Mouse (Mus musculus): ENCODE measurements around the gene Ostf1. TPM values are rescaled to one million over a fixed set of nuclear protein-coding genes. Genes with fewer than 3 reads are reported as not detected.

The Ostf1 gene
- total RNA-seq, 2 experiments from 2014 or later = 39.9 to 42.2 TPM

DNA sequence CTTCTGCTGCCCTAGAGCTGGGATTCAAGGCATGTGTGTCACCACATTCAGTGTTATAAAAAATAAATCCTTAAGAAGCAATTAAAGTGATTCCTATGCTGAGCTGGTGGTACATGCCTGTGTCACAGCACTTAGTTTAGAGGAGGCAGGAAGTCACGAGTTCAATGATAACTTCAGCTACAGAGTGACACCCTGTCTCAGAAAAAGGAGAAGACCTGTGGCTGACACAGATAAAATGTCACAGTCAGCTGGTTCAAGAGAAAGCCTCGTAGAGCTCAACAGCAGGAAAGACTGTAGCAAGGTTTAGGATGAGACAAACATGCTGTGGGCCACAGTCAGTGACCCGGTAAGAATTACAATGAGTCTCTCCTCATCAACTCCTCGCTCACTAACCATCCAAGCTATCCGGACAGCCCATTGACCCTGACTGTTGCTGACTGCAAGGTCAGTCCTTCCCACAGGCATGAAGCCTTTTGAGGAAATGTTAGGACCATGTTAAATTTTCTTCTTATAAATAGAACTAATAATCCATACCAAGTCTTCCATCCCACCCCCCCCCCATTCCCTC, 15.3 kb upstream of the Ostf1 start:
- no peak for DNase-seq (ENCODE audit: low spot score in 2 of 2)

- DNase-seq (ENCODE audit: low spot score in 2 of 2) = no peak
Observed at GRCm38 (mm10) chr19:18646397-18646796, 14.8 kb upstream of the Ostf1 start.

GRCm38 (mm10) chr19:18644084-18644483, 12.5 kb upstream of the Ostf1 start:
- no peak for DNase-seq (ENCODE audit: low spot score in 2 of 2)

DNA sequence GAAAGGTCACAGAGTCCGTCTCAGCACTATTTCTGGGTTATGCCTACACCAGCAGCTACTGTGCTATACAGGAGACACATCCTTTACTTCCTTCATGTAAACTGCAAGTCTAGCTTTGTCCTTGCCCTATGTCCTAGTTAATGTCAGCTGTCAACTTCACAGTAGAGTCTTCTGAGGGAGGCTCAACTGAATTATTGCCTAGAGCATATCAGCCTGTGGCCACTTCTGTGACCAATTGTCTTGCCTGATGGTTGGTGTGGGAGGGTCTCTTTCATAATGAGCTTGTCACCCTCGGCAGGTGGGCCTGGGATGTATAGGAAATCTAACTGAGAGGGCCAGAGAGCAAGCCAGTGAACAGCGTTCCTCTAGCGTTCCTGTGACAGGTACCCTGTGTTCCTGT, 11.8 kb upstream of the Ostf1 start:
- no peak for DNase-seq (ENCODE audit: low spot score in 2 of 2)

DNA sequence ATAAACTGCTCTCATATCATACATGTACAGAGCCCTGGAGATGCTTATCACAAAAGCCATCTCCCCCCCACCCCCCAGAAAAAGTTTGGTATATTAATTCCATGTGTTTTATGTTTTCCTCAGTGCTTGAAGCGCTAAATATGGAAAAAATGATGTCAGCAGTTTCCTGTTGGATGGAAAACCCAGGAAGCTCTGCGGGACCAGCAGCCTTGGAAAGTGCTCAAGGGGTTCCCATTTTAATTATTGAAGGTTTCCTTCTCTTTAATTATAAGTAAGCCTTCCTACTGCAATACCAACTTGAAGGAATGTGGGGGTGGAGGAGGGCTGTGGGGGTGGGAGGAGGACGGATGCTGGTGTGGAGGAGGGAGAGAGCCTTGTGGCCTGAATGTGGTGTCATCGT, 9.4 kb upstream of the Ostf1 start:
- no peak for DNase-seq (ENCODE audit: low spot score in 2 of 2)

GRCm38 (mm10) chr19:18639552-18639951, 7.9 kb upstream of the Ostf1 start:
- no peak for DNase-seq (ENCODE audit: low spot score in 2 of 2)

GRCm38 (mm10) chr19:18638949-18639348, 7.3 kb upstream of the Ostf1 start:
- no peak for DNase-seq (ENCODE audit: low spot score in 2 of 2)

DNA sequence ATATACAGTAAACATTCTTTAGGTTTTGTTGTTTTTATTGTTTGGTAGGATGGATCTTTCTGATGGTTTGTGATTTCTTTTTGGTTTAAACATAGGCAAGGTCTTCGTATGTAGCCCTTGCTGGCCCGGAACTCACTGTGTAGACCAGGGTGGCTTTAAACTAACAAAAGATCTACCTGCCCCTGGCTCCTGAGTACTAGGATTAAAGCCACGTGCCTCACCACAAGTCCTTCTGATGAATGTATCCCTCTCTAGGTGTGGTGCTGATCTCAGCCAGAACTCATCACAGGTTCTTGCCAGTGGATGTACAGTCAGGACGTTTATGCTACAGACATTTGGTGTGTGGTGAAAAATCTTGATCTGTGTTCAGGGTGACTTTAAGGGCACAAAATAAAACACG, 6.3 kb upstream of the Ostf1 start:
- DNase-seq (ENCODE audit: low spot score in 2 of 2) = no peak

DNA sequence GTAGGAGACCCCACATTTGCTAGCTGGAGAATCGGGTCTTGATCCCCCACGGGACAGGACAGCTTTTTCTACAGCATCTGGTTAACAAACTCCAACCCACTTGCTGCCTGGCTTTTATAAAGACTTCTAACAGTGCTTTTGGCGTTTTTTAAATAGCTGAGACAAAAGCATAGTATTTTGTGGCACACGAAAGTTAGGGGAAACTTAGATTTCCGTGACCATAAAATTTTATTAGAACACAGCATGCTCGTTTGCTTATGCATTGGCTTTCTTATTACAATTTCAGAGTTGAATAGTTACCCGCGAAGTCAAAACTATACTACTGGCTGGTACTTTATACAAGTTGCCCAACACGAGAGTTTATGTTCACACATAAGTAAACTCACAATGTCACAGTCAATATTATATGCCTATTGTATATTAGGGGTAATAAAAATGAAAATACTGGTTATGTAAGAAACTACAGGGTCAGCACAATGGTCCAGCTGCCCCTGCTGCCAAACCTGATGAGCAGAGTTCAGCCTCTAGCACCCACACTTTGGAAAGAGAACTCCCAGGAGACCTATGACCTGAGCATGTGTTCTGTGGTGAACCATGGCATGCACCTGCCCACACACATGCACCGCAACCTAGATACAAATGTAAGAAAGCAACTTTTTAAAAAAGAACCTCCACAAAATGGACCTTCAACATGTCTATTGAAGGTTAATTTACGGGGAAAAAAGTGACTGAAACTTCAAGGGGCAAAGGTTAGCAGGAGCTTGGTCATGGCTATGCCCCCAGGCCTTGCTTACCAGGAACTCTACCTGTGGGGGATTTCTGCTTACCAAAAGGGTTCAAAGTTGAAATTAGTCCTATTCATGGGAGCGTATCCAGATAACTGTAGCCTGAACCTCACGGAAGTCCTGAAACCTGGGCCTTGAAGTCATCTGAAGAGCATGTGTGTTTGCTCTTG, 885 bp upstream of the Ostf1 start:
- no peak for DNase-seq (ENCODE audit: low spot score in 2 of 2)

GRCm38 (mm10) chr19:18631161-18631643, 421 bp downstream of the Ostf1 start:
- DNase-seq (ENCODE audit: low spot score in 2 of 2) = peak; percentile 50 to 73

- peak in 1 of 2 experiments; percentile 15 for DNase-seq (ENCODE audit: low spot score in 2 of 2)
Observed at GRCm38 (mm10) chr19:18630221-18631119, 1.2 kb downstream of the Ostf1 start.

DNA sequence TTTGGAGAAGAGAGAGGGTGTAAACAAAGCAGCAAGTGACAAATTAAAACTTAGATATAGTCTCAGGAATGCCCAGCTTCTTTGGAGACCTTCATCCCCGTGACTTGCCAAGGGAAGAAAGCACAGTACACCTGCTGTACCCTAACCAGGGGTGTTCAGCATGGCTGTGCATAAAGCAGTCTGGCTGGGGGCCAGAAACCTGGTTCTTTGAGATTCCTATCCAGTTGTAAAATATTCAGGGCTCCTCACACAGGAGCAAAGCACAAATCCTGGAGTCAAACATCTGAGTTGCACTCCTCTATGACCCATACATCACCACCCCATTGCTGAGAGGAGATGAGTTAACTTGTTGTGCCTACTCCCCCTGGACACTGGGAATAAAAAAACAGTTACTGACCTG, 2.0 kb downstream of the Ostf1 start:
- no peak for DNase-seq (ENCODE audit: low spot score in 2 of 2)

- no peak for DNase-seq (ENCODE audit: low spot score in 2 of 2)
Observed at GRCm38 (mm10) chr19:18623894-18624293, 7.7 kb downstream of the Ostf1 start.

GRCm38 (mm10) chr19:18619691-18620090, 11.9 kb downstream of the Ostf1 start:
- DNase-seq (ENCODE audit: low spot score in 2 of 2) = no peak

DNA sequence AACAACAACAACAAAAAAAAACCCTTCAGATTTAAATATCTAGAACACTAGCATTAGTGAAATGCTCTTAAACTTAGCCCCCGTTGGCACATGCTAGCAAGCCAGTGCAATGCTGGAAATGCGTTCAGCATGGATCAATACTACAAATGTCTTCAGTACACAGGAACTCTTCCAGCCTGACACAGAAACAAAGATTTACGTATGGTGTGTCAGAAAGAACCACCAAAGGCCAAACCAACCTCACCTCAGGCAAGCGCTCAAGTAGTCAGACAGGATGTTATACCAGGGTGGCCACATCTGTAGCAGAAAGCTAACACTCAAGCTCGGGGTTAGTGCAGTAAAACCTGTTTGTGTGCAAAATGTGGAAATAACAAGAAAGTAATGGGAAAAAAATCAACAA, 12.6 kb downstream of the Ostf1 start:
- DNase-seq (ENCODE audit: low spot score in 2 of 2) = no peak

DNA sequence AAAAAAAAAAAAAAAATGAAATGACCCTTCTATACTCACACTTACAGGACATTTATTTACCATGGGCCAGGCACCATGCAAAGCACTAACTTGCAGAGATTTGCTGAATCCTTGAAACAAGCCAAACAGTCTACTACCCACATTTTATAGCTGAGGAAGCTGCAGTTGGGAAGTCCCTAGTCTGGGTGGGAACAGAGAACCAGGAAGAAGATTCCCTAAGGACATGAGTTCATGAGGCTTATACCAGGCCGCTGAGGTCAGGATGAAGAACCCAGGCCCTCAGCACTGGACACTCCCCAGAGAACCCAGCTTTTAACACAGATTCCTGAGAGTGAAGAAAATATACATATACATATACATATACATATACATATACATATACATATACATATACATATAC, 14.1 kb downstream of the Ostf1 start:
- DNase-seq (ENCODE audit: low spot score in 2 of 2) = no peak

DNA sequence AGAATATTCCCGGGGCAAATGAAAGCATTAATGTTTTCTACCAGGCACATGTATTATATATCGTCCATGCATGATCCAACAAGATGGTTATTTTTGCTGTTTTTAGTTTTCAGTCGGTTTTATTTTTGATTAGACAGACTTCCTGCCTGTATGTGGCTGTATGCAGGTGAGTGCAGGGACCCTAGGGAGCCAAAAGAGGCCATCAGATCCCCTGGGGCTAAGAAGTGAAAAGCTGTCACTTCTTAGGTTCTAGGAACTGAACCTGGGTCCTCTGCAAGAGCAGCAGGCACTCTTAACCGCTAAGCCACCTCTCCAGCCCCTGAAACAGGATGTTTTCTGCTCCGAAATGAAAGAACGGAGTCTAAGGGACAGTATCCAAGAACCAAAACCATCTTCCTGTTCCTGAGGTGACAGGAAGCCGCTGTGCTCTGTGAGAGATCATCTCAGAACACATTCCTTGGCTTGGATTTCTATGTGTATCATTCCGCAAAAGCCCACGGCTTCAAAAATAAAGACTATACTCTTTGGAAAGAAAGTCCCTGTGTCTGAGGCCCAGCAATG, 15.9 kb downstream of the Ostf1 start:
- DNase-seq (ENCODE audit: low spot score in 2 of 2) = no peak

- no peak for DNase-seq (ENCODE audit: low spot score in 2 of 2)
Observed at GRCm38 (mm10) chr19:18614337-18614736, 17.3 kb downstream of the Ostf1 start.

- DNase-seq (ENCODE audit: low spot score in 2 of 2) = no peak
Observed at GRCm38 (mm10) chr19:18608975-18609374, 22.6 kb downstream of the Ostf1 start.

DNA sequence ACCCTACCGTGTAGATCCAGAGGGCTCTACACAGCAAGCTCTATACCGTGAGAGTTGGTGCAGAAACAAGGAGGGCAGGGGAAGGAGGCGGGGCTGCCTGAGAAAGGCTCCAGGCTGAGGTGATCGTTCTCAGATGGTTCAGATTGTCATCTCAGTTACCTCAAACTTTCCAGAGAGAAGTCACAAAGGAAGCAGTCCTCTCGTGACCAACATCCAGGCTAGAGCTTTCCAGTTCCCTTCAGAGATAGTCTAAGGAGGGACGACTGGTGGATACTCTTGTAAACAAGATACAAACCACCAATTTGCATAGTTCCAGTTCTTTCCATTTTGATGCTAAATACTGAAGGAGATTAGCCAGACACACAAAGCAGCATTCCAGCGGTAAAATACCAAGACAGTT, 23.7 kb downstream of the Ostf1 start:
- no peak for DNase-seq (ENCODE audit: low spot score in 2 of 2)

- DNase-seq (ENCODE audit: low spot score in 2 of 2) = no peak
Observed at GRCm38 (mm10) chr19:18603011-18603410, 28.6 kb downstream of the Ostf1 start.

All from gastrocnemius, postnatal 4 days (tissue).